Mouse (Mus musculus): ENCODE measurements around the gene Stpg3.

DNA sequence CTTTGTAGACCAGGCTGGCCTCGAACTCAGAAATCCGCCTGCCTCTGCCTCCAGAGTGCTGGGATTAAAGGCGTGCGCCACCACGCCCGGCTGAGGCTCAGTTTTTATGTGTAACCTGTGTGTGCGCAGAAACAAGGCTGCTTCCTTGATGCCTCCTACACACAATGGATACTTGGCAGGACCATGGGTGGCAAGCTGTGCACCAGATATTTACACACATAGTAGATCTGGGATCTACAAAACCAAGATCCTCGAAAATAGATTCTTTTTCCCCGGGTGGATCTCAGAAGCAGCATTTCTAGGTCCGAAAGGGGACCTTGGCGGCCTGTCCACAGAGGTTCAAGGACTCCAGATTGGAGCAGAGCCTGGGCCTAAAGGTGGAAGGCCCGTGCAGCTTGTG, 47.4 kb upstream of the Stpg3 start:
- no peak for TF ChIP-seq POLR2A (IDR thresholded peaks at IDR 0.05; ENCODE audit: extremely low read depth, insufficient read depth, low read length)
- TF ChIP-seq CTCF (IDR thresholded peaks at IDR 0.05; ENCODE audit: extremely low read depth, insufficient read depth, low read length): no peak

All from cortical plate, adult 2 months (tissue).